Mouse (Mus musculus): Measurements from ENCODE around the gene Tcf3. TPM values are rescaled to one million over a fixed set of nuclear protein-coding genes. Genes with fewer than 3 reads are reported as not detected.

Tcf3 gene
- total and polyA plus RNA-seq, 3 experiments, result 146 to 223 (median 207) TPM

DNA sequence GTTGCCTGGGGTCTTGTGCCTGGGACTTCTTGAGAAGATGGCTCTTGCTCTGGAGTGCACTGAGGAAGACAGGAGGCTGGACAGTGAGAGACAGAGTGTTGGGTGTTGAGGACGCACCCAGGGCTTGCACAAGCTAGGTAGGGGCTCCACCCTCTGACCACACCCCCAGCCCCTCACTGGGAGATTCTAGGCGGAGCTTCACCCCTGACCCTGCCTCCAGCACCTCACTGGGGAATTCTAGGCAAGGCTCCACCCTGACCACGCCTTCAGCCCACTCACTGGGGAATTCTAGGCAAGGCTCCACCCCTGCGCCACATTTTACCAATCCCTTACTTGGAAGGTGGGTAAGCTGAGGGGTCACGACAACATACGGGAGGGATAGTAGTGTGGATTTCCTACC is 17.2 kb upstream of the Tcf3 start:
- DNase-seq (ENCODE audit: extremely low read depth), result no peak
- H3K79me2 ChIP-seq (replicated peaks; ENCODE audit: control insufficient read depth, extremely low read depth, insufficient read depth, poor library complexity, severe bottlenecking), result no peaks in the 10 kb centered on the region
- in situ Hi-C loops (cut with MboI; ENCODE audit: low pct_ligation_motif_present, low pct_unique_long_range_greater_than_20kb, low sequenced_read_pairs), result no loop called here
- H3K4me3 ChIP-seq (replicated peaks in 1 of 3; ENCODE audit: low read depth in 2 of 3, low read length in 2 of 3, poor library complexity in 1 of 3), result no peak overlapping the region
- H3K4me1 ChIP-seq (ENCODE audit: control insufficient read depth in 1 of 2, insufficient read depth in 2 of 2), result peaks cover 5 to 17% of the 10 kb centered on the region in 2 experiments
- no peak overlapping the region for H3K27ac ChIP-seq (ENCODE audit: insufficient read depth, low read depth)
- peaks cover 50% of the 10 kb centered on the region for H3K27me3 ChIP-seq (replicated peaks)
- no peak overlapping the region for H3K9ac ChIP-seq (ENCODE audit: insufficient read depth, low read depth)
- no peak overlapping the region for H3K4me2 ChIP-seq (ENCODE audit: insufficient read depth, low read depth, poor library complexity, severe bottlenecking)
- dilution Hi-C loops (cut with MboI; ENCODE audit: extremely low pct_ligation_motif_present, extremely low pct_unique_long_range_greater_than_20kb, low sequenced_read_pairs), result no loop called here
- H3K9me3 ChIP-seq (replicated peaks; ENCODE audit: low read length), result peaks cover 5% of the 10 kb centered on the region
- TF ChIP-seq SIN3A (IDR thresholded peaks at IDR 0.05; ENCODE audit: low read length) (no peak), HCFC1 (IDR thresholded peaks at IDR 0.05; ENCODE audit: low read depth, low read length) (no peak), TCF12 (IDR thresholded peaks at IDR 0.05; ENCODE audit: low read depth, low read length) (no peak), MAX (IDR thresholded peaks at IDR 0.05; ENCODE audit: low read length) (no peak), MAFK (IDR thresholded peaks at IDR 0.05; ENCODE audit: insufficient replicate concordance, low read length) (no peak), ELF1 (IDR thresholded peaks at IDR 0.05; ENCODE audit: low read depth, low read length) (no peak), ZNF384 (IDR thresholded peaks at IDR 0.05; ENCODE audit: low read depth, low read length) (no peak), TBP (conservative IDR thresholded peaks at IDR 0.05; ENCODE audit: low read depth, low read length) (no peak), ZKSCAN1 (IDR thresholded peaks at IDR 0.05; ENCODE audit: borderline replicate concordance, low read depth, low read length) (no peak), RAD21 (IDR thresholded peaks at IDR 0.05; ENCODE audit: low read depth, low read length) (no peak), CHD2 (IDR thresholded peaks at IDR 0.05; ENCODE audit: low read length) (no peak), ZMIZ1 (IDR thresholded peaks at IDR 0.05; ENCODE audit: low read depth, low read length) (no peak), POLR2AphosphoS2 (IDR thresholded peaks at IDR 0.05; ENCODE audit: low read depth, low read length) (no peak), SMC3 (IDR thresholded peaks at IDR 0.05; ENCODE audit: low read depth, low read length) (no peak), MXI1 (IDR thresholded peaks at IDR 0.05; ENCODE audit: low read depth, low read length) (no peak), CTCF (conservative IDR thresholded peaks at IDR 0.05 in 1 of 2, IDR thresholded peaks at IDR 0.05 in 1 of 2; ENCODE audit: low read depth in 2 of 2, low read length in 2 of 2) (no peak), JUN (IDR thresholded peaks at IDR 0.05; ENCODE audit: insufficient read depth, low read depth, low read length) (no peak)
- no peaks in the 10 kb centered on the region for H3K36me3 ChIP-seq (replicated peaks in 1 of 2; ENCODE audit: control insufficient read depth in 1 of 2, insufficient read depth in 1 of 2, low read length in 1 of 2)

DNA sequence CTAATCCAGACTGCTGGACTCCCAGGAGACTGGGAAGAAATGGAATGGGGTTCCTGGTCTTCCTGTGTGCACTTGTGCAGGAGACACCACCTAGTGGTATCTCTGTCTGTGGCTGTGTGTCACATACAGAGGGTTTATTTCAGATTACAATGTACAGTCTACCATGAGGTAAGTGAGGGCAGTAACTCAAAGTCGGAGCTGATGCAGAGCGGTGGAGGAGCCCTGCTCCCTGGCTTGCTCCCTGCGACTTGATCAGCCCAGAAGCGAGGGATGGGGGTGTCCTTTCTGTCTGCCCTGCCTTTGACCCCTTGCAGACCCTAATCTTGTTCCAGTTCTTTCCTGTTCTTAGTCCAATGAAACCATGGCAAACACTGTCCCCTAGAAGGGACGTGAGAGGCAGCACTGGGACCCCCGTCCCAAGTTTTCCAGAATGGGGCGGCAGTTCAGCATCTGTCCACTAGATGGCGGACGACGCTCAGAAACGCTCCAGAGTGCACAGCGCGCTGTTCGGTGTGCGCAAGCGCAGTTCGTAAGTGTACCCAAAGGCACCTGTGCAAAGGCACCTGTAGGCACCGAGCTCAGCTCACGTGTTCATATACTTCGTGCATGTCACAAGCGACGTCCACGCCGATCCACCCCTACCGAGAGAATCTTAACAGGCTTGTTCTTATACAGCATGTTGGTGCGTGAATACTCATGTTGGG is 12.6 kb upstream of the Tcf3 start:
- dilution Hi-C loops (cut with MboI; ENCODE audit: extremely low pct_ligation_motif_present, extremely low pct_unique_long_range_greater_than_20kb, low sequenced_read_pairs), result no loop called here
- H3K27ac ChIP-seq (ENCODE audit: insufficient read depth, low read depth), result peak overlapping the region; percentile 29; the same call in 1 of the 2 replicates
- no peak overlapping the region for H3K9ac ChIP-seq (ENCODE audit: insufficient read depth, low read depth)
- no peaks in the 10 kb centered on the region for H3K79me2 ChIP-seq (replicated peaks; ENCODE audit: control insufficient read depth, extremely low read depth, insufficient read depth, poor library complexity, severe bottlenecking)
- peaks cover 26 to 56% of the 10 kb centered on the region in 2 experiments for H3K4me1 ChIP-seq (ENCODE audit: control insufficient read depth in 1 of 2, insufficient read depth in 2 of 2)
- peaks cover 2% of the 10 kb centered on the region for H3K9me3 ChIP-seq (replicated peaks; ENCODE audit: low read length)
- H3K36me3 ChIP-seq (replicated peaks in 1 of 2; ENCODE audit: control insufficient read depth in 1 of 2, insufficient read depth in 1 of 2, low read length in 1 of 2), result no peaks in the 10 kb centered on the region
- DNase-seq (ENCODE audit: extremely low read depth), result peak; percentile 76
- H3K4me3 ChIP-seq (replicated peaks in 1 of 3; ENCODE audit: low read depth in 2 of 3, low read length in 2 of 3, poor library complexity in 1 of 3), result no peak overlapping the region
- peaks cover 19% of the 10 kb centered on the region for H3K27me3 ChIP-seq (replicated peaks)
- in situ Hi-C loops (cut with MboI; ENCODE audit: low pct_ligation_motif_present, low pct_unique_long_range_greater_than_20kb, low sequenced_read_pairs), result loop anchor here (5.0 to 25.0 kb wide), 3 partner anchors 61 to 241 kb away; partner anchors contain the start of gene Mknk2
- H3K4me2 ChIP-seq (ENCODE audit: insufficient read depth, low read depth, poor library complexity, severe bottlenecking), result peak overlapping the region; percentile 39
- TF ChIP-seq PAX5 (IDR thresholded peaks at IDR 0.05; ENCODE audit: low read length) (no peak), NRF1 (IDR thresholded peaks at IDR 0.05; ENCODE audit: low read depth, low read length) (peak; percentile 85), CHD1 (IDR thresholded peaks at IDR 0.05; ENCODE audit: low read depth, low read length) (no peak), CTCF (conservative IDR thresholded peaks at IDR 0.05 in 1 of 2, IDR thresholded peaks at IDR 0.05 in 1 of 2; ENCODE audit: low read depth in 2 of 2, low read length in 2 of 2) (peak; percentile 87 to 96), SIN3A (IDR thresholded peaks at IDR 0.05; ENCODE audit: low read length) (peak; percentile 27; the same call in 1 of the 2 replicates), UBTF (IDR thresholded peaks at IDR 0.05; ENCODE audit: low read depth, low read length) (no peak), ETS1 (conservative IDR thresholded peaks at IDR 0.05; ENCODE audit: low read depth, low read length) (peak; percentile 5; the same call in 1 of the 2 replicates), TCF12 (IDR thresholded peaks at IDR 0.05; ENCODE audit: low read depth, low read length) (peak; percentile 33; the same call in 1 of the 2 replicates), MAZ (IDR thresholded peaks at IDR 0.05; ENCODE audit: low read depth, low read length) (peak; percentile 73), MXI1 (IDR thresholded peaks at IDR 0.05; ENCODE audit: low read depth, low read length) (no peak), USF1 (IDR thresholded peaks at IDR 0.05; ENCODE audit: low read depth, low read length) (0 out of 2 replicates have a peak, but pooled peaks have one; percentile 3), MAFK (IDR thresholded peaks at IDR 0.05; ENCODE audit: insufficient replicate concordance, low read length) (0 out of 2 replicates have a peak, but pooled peaks have one; percentile 7), SMC3 (IDR thresholded peaks at IDR 0.05; ENCODE audit: low read depth, low read length) (peak; percentile 90), JUN (IDR thresholded peaks at IDR 0.05; ENCODE audit: insufficient read depth, low read depth, low read length) (no peak), ELF1 (IDR thresholded peaks at IDR 0.05; ENCODE audit: low read depth, low read length) (peak; percentile 18; the same call in 1 of the 2 replicates), RAD21 (IDR thresholded peaks at IDR 0.05; ENCODE audit: low read depth, low read length) (peak; percentile 98), BHLHE40 (IDR thresholded peaks at IDR 0.05; ENCODE audit: low read depth, low read length) (peak; percentile 80), ZC3H11A (IDR thresholded peaks at IDR 0.05; ENCODE audit: low read depth, low read length) (peak; percentile 63), GABPA (IDR thresholded peaks at IDR 0.05; ENCODE audit: insufficient replicate concordance, low read depth, low read length) (no peak), IRF4 (IDR thresholded peaks at IDR 0.05; ENCODE audit: low read depth, low read length) (peak; percentile 39; the same call in 1 of the 2 replicates), MYC (IDR thresholded peaks at IDR 0.05; ENCODE audit: low read depth, low read length) (peak; percentile 57)

Data from CH12.LX (cell line).